Mouse (Mus musculus) T-helper 1 cell (primary cell): ENCODE data around the gene Dkk3.

Experiments
- in situ Hi-C: fragments of 300-600 bp; cut with MboI, MseI; formaldehyde crosslinking; loops from one replicate; pipeline ENCODE4 v1.15.1; 2025; ENCODE audit warnings: high pct_unique_total_duplicates

The Dkk3 gene

DNA sequence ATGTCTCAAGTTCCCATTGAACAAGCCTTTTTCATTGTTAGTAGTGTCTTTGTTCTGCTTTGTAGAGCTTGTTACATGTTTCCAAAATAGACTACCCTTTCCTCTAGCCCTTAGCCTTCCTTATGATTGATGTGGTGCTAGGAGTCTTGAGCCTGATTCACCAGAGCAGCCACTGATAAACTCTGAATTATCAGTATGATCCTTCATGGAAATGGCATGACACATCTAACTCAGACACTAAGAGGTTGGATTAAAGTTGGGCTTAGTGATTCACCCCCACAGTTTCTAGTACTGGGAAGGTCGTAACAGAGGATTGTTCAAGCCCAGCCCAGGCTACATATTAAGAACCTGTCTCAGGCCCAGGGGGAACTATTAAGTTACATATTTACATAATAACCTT lies 76.2 kb downstream of the Dkk3 start:
- in situ Hi-C loops, result no loop called here

DNA sequence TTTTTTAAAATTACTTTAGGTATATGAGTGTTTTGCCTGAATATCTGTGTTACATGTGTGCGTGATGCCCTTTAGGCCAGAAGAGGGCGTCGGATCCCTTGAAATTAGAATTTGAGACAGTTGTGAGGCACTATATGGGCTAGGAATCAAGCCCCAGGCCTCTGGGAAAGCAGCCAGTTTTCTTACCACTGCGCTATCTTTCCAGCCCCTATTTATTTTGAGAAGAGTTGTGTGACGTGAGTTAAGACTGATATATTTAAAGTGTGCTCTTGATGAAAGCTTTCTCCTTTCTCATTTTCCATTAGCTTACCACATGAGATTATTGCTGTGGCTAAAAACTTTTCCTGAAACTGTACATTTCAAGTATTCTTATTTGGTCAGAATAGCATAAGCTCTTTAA lies 84.0 kb downstream of the Dkk3 start:
- in situ Hi-C loops, result no loop called here
